Mouse (Mus musculus): ENCODE data around the gene Emp1. TPM values are rescaled to one million over a fixed set of nuclear protein-coding genes. Genes with fewer than 3 reads are reported as not detected.

Emp1 gene
- total and polyA plus RNA-seq, 3 experiments: 0.22 TPM; not detected in 2

- H3K4me3 ChIP-seq (ENCODE audit: low read depth, low read length): no peak overlapping the region
- ATAC-seq (ENCODE audit: extremely low read depth, insufficient number of reproducible peaks, low FRiP score, poor library complexity, severe bottlenecking): no peak
- no peak for TF ChIP-seq TAL1 (conservative IDR thresholded peaks at IDR 0.05; ENCODE audit: low read depth, low read length)
- TF ChIP-seq GATA1 (IDR thresholded peaks at IDR 0.05; ENCODE audit: borderline replicate concordance, low read length): no peak
- no peak for TF ChIP-seq POLR2AphosphoS5 (IDR thresholded peaks at IDR 0.05; ENCODE audit: insufficient replicate concordance, low read depth, low read length)
- TF ChIP-seq CTCF (IDR thresholded peaks at IDR 0.05; ENCODE audit: low read depth, low read length): no peak
- TF ChIP-seq GATA2 (IDR thresholded peaks at IDR 0.05; ENCODE audit: borderline replicate concordance, low read depth, low read length): no peak
- no peaks in the 10 kb centered on the region for H3K4me1 ChIP-seq (ENCODE audit: insufficient read depth, low read depth, low read length)
- H3K36me3 ChIP-seq (replicated peaks): no peaks in the 10 kb centered on the region
- no peak for DNase-seq (ENCODE audit: low spot score)
- H3K9me3 ChIP-seq (replicated peaks): peaks cover 16% of the 10 kb centered on the region
- H3K27me3 ChIP-seq (ENCODE audit: insufficient read depth, low read length): no peaks in the 10 kb centered on the region
Measured at GRCm38 (mm10) chr6:135395375-135395774, 33.0 kb downstream of the Emp1 start.

GRCm38 (mm10) chr6:135397089-135397488 is 34.7 kb downstream of the Emp1 start:
- TF ChIP-seq GATA2 (IDR thresholded peaks at IDR 0.05; ENCODE audit: borderline replicate concordance, low read depth, low read length) (no peak), GATA1 (IDR thresholded peaks at IDR 0.05; ENCODE audit: borderline replicate concordance, low read length) (no peak)
- no peak for DNase-seq (ENCODE audit: low spot score)
- H3K27me3 ChIP-seq (ENCODE audit: insufficient read depth, low read length): no peaks in the 10 kb centered on the region
- H3K36me3 ChIP-seq (replicated peaks): no peaks in the 10 kb centered on the region
- peaks cover 8% of the 10 kb centered on the region for H3K9me3 ChIP-seq (replicated peaks)
- no peaks in the 10 kb centered on the region for H3K4me1 ChIP-seq (ENCODE audit: insufficient read depth, low read depth, low read length)
- H3K4me3 ChIP-seq (ENCODE audit: low read depth, low read length): no peak overlapping the region
- no peak for ATAC-seq (ENCODE audit: extremely low read depth, insufficient number of reproducible peaks, low FRiP score, poor library complexity, severe bottlenecking)

- Histone ChIP-seq H3K9me3 (replicated peaks) (peaks cover 8% of the 10 kb centered on the region), H3K4me3 (ENCODE audit: low read depth, low read length) (no peak overlapping the region), H3K36me3 (replicated peaks) (no peaks in the 10 kb centered on the region), H3K27me3 (ENCODE audit: insufficient read depth, low read length) (no peaks in the 10 kb centered on the region), H3K4me1 (ENCODE audit: insufficient read depth, low read depth, low read length) (no peaks in the 10 kb centered on the region)
- TF ChIP-seq POLR2AphosphoS5 (IDR thresholded peaks at IDR 0.05; ENCODE audit: insufficient replicate concordance, low read depth, low read length) (no peak), GATA1 (IDR thresholded peaks at IDR 0.05; ENCODE audit: borderline replicate concordance, low read length) (no peak), GATA2 (IDR thresholded peaks at IDR 0.05; ENCODE audit: borderline replicate concordance, low read depth, low read length) (no peak), TAL1 (conservative IDR thresholded peaks at IDR 0.05; ENCODE audit: low read depth, low read length) (no peak), CTCF (IDR thresholded peaks at IDR 0.05; ENCODE audit: low read depth, low read length) (no peak)
- ATAC-seq (ENCODE audit: extremely low read depth, insufficient number of reproducible peaks, low FRiP score, poor library complexity, severe bottlenecking): no peak
- DNase-seq (ENCODE audit: low spot score): no peak
Measured at GRCm38 (mm10) chr6:135397788-135398187, 35.4 kb downstream of the Emp1 start.

- DNase-seq (ENCODE audit: low spot score): no peak
- Histone ChIP-seq H3K27me3 (ENCODE audit: insufficient read depth, low read length) (no peaks in the 10 kb centered on the region), H3K9me3 (replicated peaks) (peaks cover 8% of the 10 kb centered on the region), H3K4me1 (ENCODE audit: insufficient read depth, low read depth, low read length) (no peaks in the 10 kb centered on the region), H3K4me3 (ENCODE audit: low read depth, low read length) (no peak overlapping the region), H3K36me3 (replicated peaks) (no peaks in the 10 kb centered on the region)
- TF ChIP-seq TAL1 (conservative IDR thresholded peaks at IDR 0.05; ENCODE audit: low read depth, low read length) (no peak), GATA2 (IDR thresholded peaks at IDR 0.05; ENCODE audit: borderline replicate concordance, low read depth, low read length) (no peak), CTCF (IDR thresholded peaks at IDR 0.05; ENCODE audit: low read depth, low read length) (no peak)
- ATAC-seq (ENCODE audit: extremely low read depth, insufficient number of reproducible peaks, low FRiP score, poor library complexity, severe bottlenecking): no peak
Measured at GRCm38 (mm10) chr6:135398801-135399200, 36.5 kb downstream of the Emp1 start.

GRCm38 (mm10) chr6:135400306-135400705 is 38.0 kb downstream of the Emp1 start:
- Histone ChIP-seq H3K4me1 (ENCODE audit: insufficient read depth, low read depth, low read length) (no peaks in the 10 kb centered on the region), H3K9me3 (replicated peaks) (peaks cover 12% of the 10 kb centered on the region), H3K36me3 (replicated peaks) (no peaks in the 10 kb centered on the region), H3K4me3 (ENCODE audit: low read depth, low read length) (no peak overlapping the region), H3K27me3 (ENCODE audit: insufficient read depth, low read length) (no peaks in the 10 kb centered on the region)
- TF ChIP-seq POLR2AphosphoS5 (IDR thresholded peaks at IDR 0.05; ENCODE audit: insufficient replicate concordance, low read depth, low read length) (no peak), CTCF (IDR thresholded peaks at IDR 0.05; ENCODE audit: low read depth, low read length) (no peak), GATA2 (IDR thresholded peaks at IDR 0.05; ENCODE audit: borderline replicate concordance, low read depth, low read length) (no peak), TAL1 (conservative IDR thresholded peaks at IDR 0.05; ENCODE audit: low read depth, low read length) (no peak), GATA1 (IDR thresholded peaks at IDR 0.05; ENCODE audit: borderline replicate concordance, low read length) (no peak)
- DNase-seq (ENCODE audit: low spot score) (peak; percentile 7), ATAC-seq (ENCODE audit: extremely low read depth, insufficient number of reproducible peaks, low FRiP score, poor library complexity, severe bottlenecking) (no peak)

- no peaks in the 10 kb centered on the region for H3K27me3 ChIP-seq (ENCODE audit: insufficient read depth, low read length)
- H3K9me3 ChIP-seq (replicated peaks): peaks cover 14% of the 10 kb centered on the region
- no peak for TF ChIP-seq CTCF (IDR thresholded peaks at IDR 0.05; ENCODE audit: low read depth, low read length)
- TF ChIP-seq POLR2AphosphoS5 (IDR thresholded peaks at IDR 0.05; ENCODE audit: insufficient replicate concordance, low read depth, low read length): no peak
- no peak for TF ChIP-seq TAL1 (conservative IDR thresholded peaks at IDR 0.05; ENCODE audit: low read depth, low read length)
- no peak for TF ChIP-seq GATA2 (IDR thresholded peaks at IDR 0.05; ENCODE audit: borderline replicate concordance, low read depth, low read length)
- no peak for TF ChIP-seq GATA1 (IDR thresholded peaks at IDR 0.05; ENCODE audit: borderline replicate concordance, low read length)
- DNase-seq (ENCODE audit: low spot score) (no peak), ATAC-seq (ENCODE audit: extremely low read depth, insufficient number of reproducible peaks, low FRiP score, poor library complexity, severe bottlenecking) (no peak)
- no peaks in the 10 kb centered on the region for H3K36me3 ChIP-seq (replicated peaks)
- H3K4me3 ChIP-seq (ENCODE audit: low read depth, low read length): no peak overlapping the region
- H3K4me1 ChIP-seq (ENCODE audit: insufficient read depth, low read depth, low read length): no peaks in the 10 kb centered on the region
Measured at GRCm38 (mm10) chr6:135405093-135405492, 42.7 kb downstream of the Emp1 start.

- DNase-seq (ENCODE audit: low spot score) (no peak), ATAC-seq (ENCODE audit: extremely low read depth, insufficient number of reproducible peaks, low FRiP score, poor library complexity, severe bottlenecking) (no peak)
- Histone ChIP-seq H3K4me1 (ENCODE audit: insufficient read depth, low read depth, low read length) (no peaks in the 10 kb centered on the region), H3K36me3 (replicated peaks) (no peaks in the 10 kb centered on the region), H3K9me3 (replicated peaks) (peaks cover 29% of the 10 kb centered on the region), H3K27me3 (ENCODE audit: insufficient read depth, low read length) (no peaks in the 10 kb centered on the region), H3K4me3 (ENCODE audit: low read depth, low read length) (no peak overlapping the region)
- TF ChIP-seq TAL1 (conservative IDR thresholded peaks at IDR 0.05; ENCODE audit: low read depth, low read length) (no peak), CTCF (IDR thresholded peaks at IDR 0.05; ENCODE audit: low read depth, low read length) (no peak), GATA1 (IDR thresholded peaks at IDR 0.05; ENCODE audit: borderline replicate concordance, low read length) (no peak), POLR2AphosphoS5 (IDR thresholded peaks at IDR 0.05; ENCODE audit: insufficient replicate concordance, low read depth, low read length) (no peak), GATA2 (IDR thresholded peaks at IDR 0.05; ENCODE audit: borderline replicate concordance, low read depth, low read length) (no peak)
Measured at GRCm38 (mm10) chr6:135407323-135407722, 45.0 kb downstream of the Emp1 start.
